Mouse (Mus musculus): ENCODE measurements around the gene Cdipt.

DNA sequence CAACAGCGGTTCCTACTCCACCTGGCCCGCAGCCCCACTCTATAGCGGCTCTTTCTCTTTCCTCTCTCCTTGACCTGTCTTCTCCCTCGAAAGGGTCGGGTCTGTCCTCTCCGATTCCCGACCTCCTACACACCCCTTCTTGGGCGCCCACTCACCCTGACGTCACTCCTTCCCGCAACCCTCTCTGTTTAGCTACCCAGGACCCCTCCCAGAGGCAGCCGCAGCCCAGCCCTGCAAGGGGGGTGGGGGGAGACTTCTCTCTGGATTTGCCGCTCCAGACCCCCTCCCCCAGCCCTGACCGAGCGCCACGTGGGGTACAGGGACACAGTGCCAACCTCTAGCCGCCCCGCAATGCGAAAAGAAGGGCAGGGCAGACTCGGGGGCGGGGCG lies 26.3 kb upstream of the Cdipt start, which contains the start of gene Asphd1:
- TF ChIP-seq GATA1 (IDR thresholded peaks at IDR 0.05; ENCODE audit: low read length) (no peak), TAL1 (IDR thresholded peaks at IDR 0.05; ENCODE audit: low read length) (no peak)
